Mouse (Mus musculus): ENCODE results near the gene Zfp414. TPM values are rescaled to one million over a fixed set of nuclear protein-coding genes. Genes with fewer than 3 reads are reported as not detected.

Gene Zfp414
- polyA plus RNA-seq, 1 experiment from 2014 or later: 22.2 TPM

DNA sequence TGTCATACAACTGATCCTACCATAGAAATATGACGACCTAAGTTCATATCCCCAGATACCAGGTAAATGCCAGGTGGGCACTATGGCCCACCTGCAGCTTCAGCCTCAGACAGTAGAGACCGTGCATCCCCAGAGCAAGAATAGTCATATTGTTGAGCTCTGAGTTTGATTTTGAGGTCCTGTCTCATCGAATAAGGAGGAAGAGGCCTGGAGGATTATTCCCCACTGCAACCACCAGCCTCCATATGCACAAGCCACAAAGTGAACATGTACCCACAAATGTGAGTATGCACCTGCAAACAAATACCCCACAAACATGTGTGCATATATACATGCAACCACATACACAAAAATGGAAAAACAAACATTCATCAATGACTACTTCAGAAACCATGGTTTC lies 1.6 kb upstream of the Zfp414 start:
- WGBS (ENCODE audit: insufficient replicate concordance): 73% methylated on average over 3 of the region's 3 CpGs
- H3K36me3 ChIP-seq: peaks cover 22% of the 10 kb centered on the region

DNA sequence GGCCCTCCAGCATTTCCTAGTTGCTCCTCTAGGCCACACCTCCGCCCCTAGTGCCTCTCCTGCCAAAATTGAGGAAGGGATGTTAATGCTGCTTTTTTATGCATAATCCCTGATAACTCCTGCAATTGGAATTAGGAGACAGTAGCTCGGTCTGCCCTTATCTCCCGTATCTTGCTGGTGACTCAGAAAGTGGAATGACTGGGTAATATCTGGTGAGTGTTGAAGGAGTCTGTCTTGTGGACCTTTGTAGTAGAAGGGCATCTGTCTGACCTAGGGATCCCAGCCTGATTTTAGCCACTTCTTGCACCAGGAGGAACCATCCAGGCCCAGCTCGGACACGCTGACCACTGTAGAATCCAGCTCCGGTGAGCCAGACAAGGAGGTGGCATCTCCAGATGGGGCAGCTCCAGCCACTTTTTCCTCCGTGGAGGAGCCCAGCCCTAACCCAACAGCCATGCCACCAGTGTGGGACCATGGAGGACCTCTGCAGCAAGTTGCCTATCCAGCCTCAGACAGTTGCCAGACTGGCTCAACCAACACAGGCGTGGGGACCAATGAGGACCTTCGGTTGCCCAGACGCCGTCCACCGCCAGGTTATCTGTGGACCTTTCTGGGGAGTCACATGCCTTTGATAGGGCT lies 716 bp downstream of the Zfp414 start:
- peak overlapping the region; percentile 70 for H3K4me3 ChIP-seq (replicated peaks)
- H3K36me3 ChIP-seq: peaks cover 22% of the 10 kb centered on the region
- no peaks in the 10 kb centered on the region for H3K9me3 ChIP-seq (replicated peaks)
- peaks cover 33% of the 10 kb centered on the region for H3K4me1 ChIP-seq (replicated peaks)
- peak overlapping the region; percentile 78 for H3K9ac ChIP-seq
- no peaks in the 10 kb centered on the region for H3K27me3 ChIP-seq
- ATAC-seq (ENCODE audit: low read depth) (peak; percentile 69), DNase-seq (no peak)
- peak overlapping the region; percentile 95 for H3K27ac ChIP-seq
- 50% methylated on average over 12 of the region's 12 CpGs for WGBS (ENCODE audit: insufficient replicate concordance)
- peak overlapping the region; percentile 91 for H3K4me2 ChIP-seq

More for the DNA sequence above, 1.6 kb upstream of the Zfp414 start:
- no peak for ATAC-seq (ENCODE audit: low read depth)
- no peak for DNase-seq
- Histone ChIP-seq H3K27me3 (no peaks in the 10 kb centered on the region), H3K27ac (no peak overlapping the region), H3K4me3 (replicated peaks) (no peak overlapping the region), H3K4me2 (no peak overlapping the region), H3K4me1 (replicated peaks) (peaks cover 33% of the 10 kb centered on the region), H3K9ac (no peak overlapping the region), H3K9me3 (replicated peaks) (no peaks in the 10 kb centered on the region)

DNA sequence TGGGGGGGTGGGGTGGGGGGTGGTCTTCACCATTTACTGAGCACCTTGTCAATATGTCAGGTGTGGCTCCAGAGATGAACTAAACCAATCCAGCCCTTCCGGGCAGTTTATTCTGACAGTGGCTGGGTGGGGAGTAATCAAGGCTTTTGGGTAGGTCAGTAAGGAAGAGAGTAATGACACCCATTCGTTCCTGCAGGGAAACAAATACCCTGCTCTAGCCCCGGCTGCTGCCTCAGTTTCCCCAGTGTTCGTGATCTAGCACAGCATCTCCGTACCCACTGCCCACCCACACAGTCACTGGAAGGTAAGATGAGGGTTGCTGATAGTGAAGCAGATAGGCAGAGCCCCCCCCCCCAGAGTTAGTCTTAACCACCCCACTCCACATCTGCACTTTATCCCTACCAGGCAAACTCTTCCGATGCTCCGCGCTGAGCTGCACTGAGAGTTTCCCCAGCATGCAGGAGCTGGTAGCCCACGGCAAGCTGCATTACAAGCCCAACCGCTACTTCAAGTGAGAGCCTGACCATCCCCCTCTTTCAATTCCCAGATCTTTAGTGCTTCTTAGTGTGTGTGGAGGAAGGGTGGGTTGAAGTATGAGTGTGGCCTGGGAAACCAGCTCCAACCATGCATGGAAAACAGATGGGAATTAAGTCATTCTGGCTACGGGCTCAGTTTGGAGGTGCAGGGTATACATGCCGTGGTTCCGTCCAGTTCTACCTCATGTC lies 1.4 kb downstream of the Zfp414 start:
- ATAC-seq (ENCODE audit: low read depth) (no peak), DNase-seq (no peak)
- Histone ChIP-seq H3K9ac (peak overlapping the region; percentile 78), H3K27ac (peak overlapping the region; percentile 95), H3K36me3 (peaks cover 22% of the 10 kb centered on the region), H3K4me1 (replicated peaks) (peaks cover 33% of the 10 kb centered on the region), H3K27me3 (no peaks in the 10 kb centered on the region), H3K9me3 (replicated peaks) (no peaks in the 10 kb centered on the region), H3K4me2 (peak overlapping the region; percentile 91), H3K4me3 (replicated peaks) (peak overlapping the region; percentile 70)
- 88% methylated on average over 13 of the region's 13 CpGs for WGBS (ENCODE audit: insufficient replicate concordance)

DNA sequence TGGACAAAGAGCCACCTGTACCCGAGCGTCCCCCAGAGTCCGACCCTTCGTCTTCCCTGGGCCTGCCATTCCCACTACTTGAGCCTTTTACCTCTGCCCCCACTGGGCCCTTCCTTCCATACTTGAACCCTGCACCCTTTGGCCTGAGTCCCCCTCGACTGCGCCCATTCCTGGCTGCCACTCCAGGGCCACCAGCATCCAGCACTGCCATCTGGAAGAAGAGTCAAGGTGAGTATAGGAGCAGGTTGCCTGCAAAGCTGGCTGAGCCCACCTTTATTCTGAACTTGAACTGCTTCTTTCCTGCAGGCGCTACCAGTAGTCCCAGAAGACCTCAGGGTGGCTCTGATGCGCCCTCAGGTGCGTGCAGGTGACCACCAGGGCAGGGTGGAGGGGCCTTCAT lies 2.3 kb downstream of the Zfp414 start:
- WGBS (ENCODE audit: insufficient replicate concordance): 90% methylated on average over 9 of the region's 9 CpGs
- H3K4me2 ChIP-seq: no peak overlapping the region
- no peak overlapping the region for H3K4me3 ChIP-seq (replicated peaks)
- DNase-seq (no peak), ATAC-seq (ENCODE audit: low read depth) (no peak)
- peaks cover 33% of the 10 kb centered on the region for H3K4me1 ChIP-seq (replicated peaks)
- no peaks in the 10 kb centered on the region for H3K27me3 ChIP-seq
- H3K9ac ChIP-seq: no peak overlapping the region
- H3K9me3 ChIP-seq (replicated peaks): no peaks in the 10 kb centered on the region
- no peak overlapping the region for H3K27ac ChIP-seq
- peaks cover 22% of the 10 kb centered on the region for H3K36me3 ChIP-seq

DNA sequence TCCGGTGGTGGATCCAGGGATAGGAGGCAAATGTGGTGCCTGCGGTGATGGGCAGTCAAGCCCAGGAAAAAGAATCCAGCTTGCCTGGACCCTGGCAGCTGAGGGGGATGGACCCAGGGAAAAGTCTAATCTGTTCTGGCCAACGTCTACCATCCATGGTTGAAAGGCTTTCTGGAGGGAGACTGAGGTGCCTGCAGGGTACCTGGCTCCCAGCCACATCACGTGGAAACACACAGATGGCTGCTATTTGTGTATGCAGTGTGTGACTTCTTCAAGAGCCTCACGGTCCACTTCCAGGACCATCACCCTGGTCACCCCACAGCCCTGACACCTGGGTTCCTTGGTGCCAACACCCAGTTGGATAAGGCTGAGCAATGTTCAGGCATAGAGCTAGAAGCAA lies 2.9 kb downstream of the Zfp414 start:
- DNase-seq: no peak
- H3K9me3 ChIP-seq (replicated peaks): no peaks in the 10 kb centered on the region
- H3K27ac ChIP-seq: no peak overlapping the region
- H3K4me3 ChIP-seq (replicated peaks): no peak overlapping the region
- WGBS (ENCODE audit: insufficient replicate concordance): 76% methylated on average over 5 of the region's 5 CpGs
- H3K36me3 ChIP-seq: peaks cover 22% of the 10 kb centered on the region
- H3K9ac ChIP-seq: no peak overlapping the region
- no peaks in the 10 kb centered on the region for H3K27me3 ChIP-seq
- no peak overlapping the region for H3K4me2 ChIP-seq
- peaks cover 33% of the 10 kb centered on the region for H3K4me1 ChIP-seq (replicated peaks)
- no peak for ATAC-seq (ENCODE audit: low read depth)

DNA sequence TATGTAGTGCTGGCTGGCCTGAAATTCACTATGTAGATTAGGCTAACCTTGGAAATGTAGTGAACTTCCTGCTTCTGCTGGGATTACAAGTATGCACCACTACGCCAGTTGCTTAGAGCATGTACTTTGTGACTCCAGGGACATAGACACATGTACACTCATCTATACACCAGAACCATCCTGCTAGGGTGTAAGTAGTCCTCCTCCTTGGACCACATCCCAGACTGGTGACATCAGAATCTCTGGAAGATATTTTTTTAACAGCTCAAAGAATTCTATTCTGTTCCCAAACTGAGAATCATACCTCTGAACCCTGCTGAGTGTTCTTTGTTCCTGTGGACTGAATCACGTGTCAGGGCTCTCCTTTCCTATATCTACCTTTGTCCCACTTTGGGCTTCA lies 8.1 kb downstream of the Zfp414 start:
- 80% methylated on average over 2 of the region's 2 CpGs for WGBS (ENCODE audit: insufficient replicate concordance)
- Histone ChIP-seq H3K27ac (no peak overlapping the region), H3K4me3 (replicated peaks) (no peak overlapping the region), H3K4me2 (no peak overlapping the region), H3K36me3 (peaks cover 9% of the 10 kb centered on the region), H3K27me3 (no peaks in the 10 kb centered on the region), H3K4me1 (replicated peaks) (peaks cover 27% of the 10 kb centered on the region), H3K9me3 (replicated peaks) (no peaks in the 10 kb centered on the region), H3K9ac (no peak overlapping the region)
- DNase-seq: no peak
- no peak for ATAC-seq (ENCODE audit: low read depth)

DNA sequence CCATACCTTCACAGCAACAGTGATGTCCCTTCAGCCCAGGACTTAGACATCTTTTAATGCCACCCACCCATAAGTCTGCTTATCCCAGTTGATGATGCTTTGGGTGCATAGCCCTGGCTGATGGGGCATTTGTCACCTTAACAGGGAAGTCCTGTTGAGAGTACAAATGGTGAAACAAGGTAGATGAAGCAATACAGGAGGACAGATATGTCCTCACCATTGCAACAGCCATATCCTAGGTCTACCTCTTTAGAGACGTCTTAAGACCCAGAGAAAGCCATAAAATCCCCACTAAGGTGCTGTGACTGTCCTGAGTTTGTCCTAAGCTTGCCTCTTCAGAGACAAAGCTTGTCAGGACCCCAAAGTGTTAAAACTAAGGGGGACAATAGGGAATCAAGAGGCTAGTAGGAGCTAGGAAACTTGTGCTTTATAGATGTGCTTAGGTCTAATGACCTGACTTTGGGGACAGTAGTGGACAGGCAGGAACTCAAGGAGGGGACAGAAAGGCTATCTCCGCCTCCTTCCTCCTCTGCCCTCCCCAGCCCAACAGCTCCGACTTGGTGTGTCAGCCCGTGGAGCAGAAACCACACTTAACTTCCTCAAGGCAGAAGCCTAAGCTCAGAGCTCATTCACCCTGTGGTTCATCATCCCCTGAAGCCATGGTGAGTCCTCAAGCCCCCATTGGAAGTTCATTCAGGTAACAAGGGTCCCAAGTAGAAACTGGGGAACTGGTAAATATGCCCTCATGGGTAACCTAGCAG lies 8.8 kb downstream of the Zfp414 start, which contains the start of gene Pram1:
TSS of gene Pram1 (plus strand) at position 541 of the 761 bp plus-strand sequence.
- no peaks in the 10 kb centered on the region for H3K9me3 ChIP-seq (replicated peaks)
- H3K36me3 ChIP-seq: peaks cover 10% of the 10 kb centered on the region; the same call in 1 of the 2 replicates
- no peak within 1 kb of the TSS for H3K4me3 ChIP-seq (replicated peaks)
- DNase-seq: no peak
- H3K9ac ChIP-seq: no peak within 1 kb of the TSS
- no peaks in the 10 kb centered on the region for H3K27me3 ChIP-seq
- no peak for ATAC-seq (ENCODE audit: low read depth)
- H3K27ac ChIP-seq: no peak within 1 kb of the TSS
- no peak within 1 kb of the TSS for H3K4me2 ChIP-seq
- peaks cover 27% of the 10 kb centered on the region for H3K4me1 ChIP-seq (replicated peaks)
- 46% methylated on average over 4 of the region's 4 CpGs for WGBS (ENCODE audit: insufficient replicate concordance)

DNA sequence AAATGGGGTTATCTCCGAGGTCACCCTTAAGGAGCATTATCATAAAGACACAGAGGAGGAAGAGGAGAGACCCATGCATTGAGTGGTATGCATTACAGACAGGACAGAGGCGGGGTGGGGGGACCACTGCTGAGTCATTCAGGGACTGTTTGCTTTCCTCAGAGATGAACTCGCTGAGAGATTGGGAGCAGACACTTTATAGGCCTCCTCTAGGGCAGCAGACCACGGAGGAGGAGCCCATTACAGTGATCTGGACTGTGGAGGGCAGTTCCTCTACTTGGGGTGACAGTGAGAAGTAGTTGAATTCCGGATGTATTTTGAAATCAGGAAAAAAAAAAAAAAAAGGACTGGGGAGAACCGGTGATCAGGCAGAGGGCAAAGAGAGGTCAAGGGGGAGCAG lies 10.9 kb downstream of the Zfp414 start:
- DNase-seq (no peak), ATAC-seq (ENCODE audit: low read depth) (peak; percentile 57)
- no peak overlapping the region for H3K4me3 ChIP-seq (replicated peaks)
- no peaks in the 10 kb centered on the region for H3K9me3 ChIP-seq (replicated peaks)
- H3K27me3 ChIP-seq: no peaks in the 10 kb centered on the region
- peaks cover 30% of the 10 kb centered on the region for H3K36me3 ChIP-seq
- no peak overlapping the region for H3K9ac ChIP-seq
- H3K4me2 ChIP-seq: no peak overlapping the region
- peaks cover 27% of the 10 kb centered on the region for H3K4me1 ChIP-seq (replicated peaks)
- H3K27ac ChIP-seq: peak overlapping the region; percentile 36; the same call in 1 of the 2 replicates
- WGBS (ENCODE audit: insufficient replicate concordance): 13% methylated on average over 6 of the region's 6 CpGs

DNA sequence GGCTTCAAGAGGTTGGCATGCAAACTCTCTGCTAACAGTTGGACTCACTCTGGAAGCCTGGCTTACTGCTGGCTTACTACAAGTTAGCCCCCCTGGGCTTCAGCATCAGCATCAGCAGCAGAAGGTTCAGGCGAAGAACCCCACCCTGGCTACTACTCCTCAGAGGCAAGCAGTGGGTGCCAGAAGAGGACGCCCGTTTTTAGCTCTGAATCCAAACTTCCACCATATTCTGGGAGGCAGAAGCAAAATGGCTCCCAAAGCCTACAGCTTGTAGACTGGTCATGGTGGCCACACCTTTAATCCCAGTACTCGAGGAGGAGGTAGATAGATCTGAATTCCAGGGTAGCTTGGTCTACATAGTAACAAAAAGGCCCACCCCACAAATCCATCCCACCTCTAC lies 15.2 kb downstream of the Zfp414 start:
- 83% methylated on average over 4 of the region's 4 CpGs for WGBS (ENCODE audit: insufficient replicate concordance)
- Histone ChIP-seq H3K9me3 (replicated peaks) (no peaks in the 10 kb centered on the region), H3K4me3 (replicated peaks) (no peak overlapping the region), H3K36me3 (peaks cover 71% of the 10 kb centered on the region), H3K27ac (no peak overlapping the region), H3K9ac (no peak overlapping the region), H3K4me2 (no peak overlapping the region), H3K27me3 (no peaks in the 10 kb centered on the region), H3K4me1 (replicated peaks) (peaks cover 27% of the 10 kb centered on the region)
- DNase-seq: no peak
- no peak for ATAC-seq (ENCODE audit: low read depth)

DNA sequence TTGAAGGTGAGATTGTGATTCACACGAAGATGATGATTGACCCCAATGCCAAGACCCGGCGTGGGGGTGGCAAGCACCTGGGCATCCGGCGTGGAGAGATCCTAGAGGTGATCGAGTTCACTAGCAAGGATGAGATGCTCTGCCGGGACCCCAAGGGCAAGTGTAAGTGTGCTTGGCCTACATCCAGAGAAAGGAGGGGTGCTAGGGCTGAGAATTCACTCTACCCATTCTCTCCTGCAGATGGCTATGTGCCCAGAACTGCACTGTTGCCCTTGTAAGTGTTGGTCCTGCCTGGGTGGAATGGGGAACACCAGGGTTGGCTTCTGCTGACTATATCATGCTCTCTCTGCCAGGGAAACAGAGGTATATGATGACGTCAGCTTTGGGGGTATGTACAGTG lies 16.2 kb downstream of the Zfp414 start:
- ATAC-seq (ENCODE audit: low read depth) (no peak), DNase-seq (no peak)
- no peak overlapping the region for H3K4me2 ChIP-seq
- no peak overlapping the region for H3K9ac ChIP-seq
- H3K27ac ChIP-seq: no peak overlapping the region
- WGBS (ENCODE audit: insufficient replicate concordance): 92% methylated on average over 8 of the region's 8 CpGs
- H3K27me3 ChIP-seq: no peaks in the 10 kb centered on the region
- H3K4me1 ChIP-seq (replicated peaks): peaks cover 18% of the 10 kb centered on the region
- no peaks in the 10 kb centered on the region for H3K9me3 ChIP-seq (replicated peaks)
- H3K36me3 ChIP-seq: peaks cover 81% of the 10 kb centered on the region
- H3K4me3 ChIP-seq (replicated peaks): no peak overlapping the region

DNA sequence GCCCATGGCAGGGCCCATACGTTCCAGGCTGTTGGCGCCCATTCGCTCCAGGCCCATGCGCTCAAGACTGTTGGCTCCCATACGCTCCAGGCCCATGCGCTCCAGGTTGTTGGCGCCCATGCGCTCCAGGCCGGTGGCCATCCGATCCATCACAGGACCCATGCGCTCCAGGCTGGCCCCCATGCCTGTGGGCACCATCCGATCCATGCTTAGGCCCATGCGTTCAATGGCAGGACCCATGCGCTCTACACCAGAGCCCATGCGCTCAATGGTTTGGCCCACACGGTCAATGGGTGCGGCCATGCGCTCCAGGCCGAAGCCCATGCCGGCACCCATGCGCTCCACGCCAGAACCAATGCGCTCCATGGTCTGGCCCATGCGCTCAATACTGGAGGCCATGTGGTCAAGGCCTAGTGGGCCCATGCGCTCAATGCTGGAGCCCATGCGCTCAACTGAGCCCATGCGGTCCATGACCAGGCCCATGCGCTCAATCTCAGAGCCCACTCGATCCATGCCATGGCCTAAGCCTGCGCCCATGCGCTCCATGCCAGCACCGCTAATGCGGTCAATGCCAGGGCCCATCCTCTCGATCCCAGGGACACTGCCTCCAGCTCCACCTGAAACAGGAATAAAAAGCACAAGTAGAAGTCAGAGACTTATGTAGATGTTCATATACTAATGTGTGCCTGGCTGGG lies 21.0 kb downstream of the Zfp414 start:
- Histone ChIP-seq H3K4me2 (no peak overlapping the region), H3K9me3 (replicated peaks) (no peaks in the 10 kb centered on the region), H3K27ac (no peak overlapping the region), H3K36me3 (peaks cover 97% of the 10 kb centered on the region), H3K4me1 (replicated peaks) (no peaks in the 10 kb centered on the region), H3K27me3 (no peaks in the 10 kb centered on the region), H3K9ac (no peak overlapping the region), H3K4me3 (replicated peaks) (no peak overlapping the region)
- DNase-seq (no peak), ATAC-seq (ENCODE audit: low read depth) (peak; percentile 29; the same call in 1 of the 2 replicates)
- 95% methylated on average over 34 of the region's 34 CpGs for WGBS (ENCODE audit: insufficient replicate concordance)

Measured in liver, embryonic 13.5 days (tissue).